Mouse (Mus musculus) hindbrain, embryonic 13.5 days (tissue): Measurements from ENCODE around the gene Sp8. TPM values are rescaled to one million over a fixed set of nuclear protein-coding genes. Genes with fewer than 3 reads are reported as not detected.

Experiments
- ATAC-seq: fragments of 200-750 bp; cut with Nextera tagmentation; 2 replicates; pipeline ENCODE4 v1.8.0; 2017; ENCODE audit warnings: moderate TSS enrichment; ENCODE audit not compliant: low FRiP score
- H3K27ac ChIP-seq: fragments of 300-500 bp; sonication (generic); 2 replicates; pipeline ENCODE4 v1.5.1; 2015; ENCODE audit warnings: inconsistent platforms, mild to moderate bottlenecking, moderate library complexity
- H3K27me3 ChIP-seq: fragments of 300-500 bp; sonication (generic); 2 replicates; pipeline ENCODE4 v1.6.1; 2015; ENCODE audit warnings: mild to moderate bottlenecking, inconsistent platforms
- H3K36me3 ChIP-seq: fragments of 300-500 bp; sonication (generic); 2 replicates; pipeline ENCODE4 v1.6.1; 2015; ENCODE audit warnings: mild to moderate bottlenecking, inconsistent platforms
- H3K4me1 ChIP-seq: fragments of 300-500 bp; sonication (generic); replicated peaks from 2 replicates; pipeline ENCODE4 v1.6.1; 2015; ENCODE audit warnings: inconsistent platforms
- H3K4me2 ChIP-seq: fragments of 300-500 bp; sonication (generic); 2 replicates; pipeline ENCODE4 v1.6.1; 2015; ENCODE audit warnings: inconsistent platforms, mild to moderate bottlenecking, moderate library complexity
- H3K4me3 ChIP-seq: fragments of 300-500 bp; sonication (generic); 2 replicates; pipeline ENCODE4 v1.5.1; 2015; ENCODE audit warnings: mild to moderate bottlenecking, inconsistent platforms
- H3K9ac ChIP-seq: fragments of 300-500 bp; sonication (generic); 2 replicates; pipeline ENCODE4 v1.6.1; 2015; ENCODE audit warnings: mild to moderate bottlenecking, inconsistent platforms
- H3K9me3 ChIP-seq: fragments of 300-500 bp; sonication (generic); 2 replicates; pipeline ENCODE4 v1.6.1; 2016; ENCODE audit warnings: inconsistent platforms
- WGBS: fragments of 180-500 bp; shearing (Covaris S2); methylation state at CpG from one replicate; pipeline ENCODE4 v1.1.7; 2015; 5-methylcytosine and 5-hydroxymethylcytosine counted together
- polyA plus RNA-seq: library from polyadenylated mRNA; unstranded; fragments of >200 nt; fragmentation: Nextera tagmentation; extraction: Ambion mirVana; gene quantifications from 2 replicates; pipeline ENCODE4 v1.2.1, GENCODE M21; 2015

The Sp8 gene
- polyA plus RNA-seq, 1 experiment from 2014 or later: 3.8 TPM

DNA sequence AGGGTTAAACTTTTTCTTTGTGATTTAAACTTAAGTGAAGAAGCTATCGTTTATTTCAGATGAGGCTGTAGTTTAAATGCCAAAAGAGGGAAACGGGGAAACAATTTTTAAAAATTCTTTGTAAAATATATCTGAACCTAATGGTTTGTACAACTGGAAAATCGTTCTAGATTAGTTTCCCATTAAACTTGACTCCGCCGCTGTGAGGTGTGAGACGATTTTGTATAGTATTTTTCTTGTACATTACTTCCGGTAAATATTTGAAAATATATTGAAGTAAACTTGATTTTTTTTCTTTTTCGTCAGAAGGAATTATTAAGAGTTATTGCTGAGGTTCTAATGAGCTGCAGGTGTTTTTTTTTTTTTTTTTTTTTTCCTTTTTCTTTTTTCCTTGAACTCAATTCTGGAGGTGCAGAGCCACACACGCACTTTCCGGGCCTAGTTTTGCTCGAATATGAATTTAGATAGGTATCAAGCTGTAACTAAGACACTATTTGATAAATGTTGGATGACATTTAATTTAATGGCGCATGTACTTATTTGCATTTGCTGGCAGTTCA lies 4.8 kb downstream of the Sp8 start:
- Histone ChIP-seq H3K4me1 (peaks cover 38% of the 10 kb centered on the region), H3K4me3 (peak overlapping the region; percentile 45), H3K27me3 (peaks cover 84% of the 10 kb centered on the region), H3K36me3 (no peaks in the 10 kb centered on the region), H3K9ac (no peak overlapping the region), H3K9me3 (no peaks in the 10 kb centered on the region), H3K4me2 (no peak overlapping the region), H3K27ac (no peak overlapping the region)
- WGBS: 15% methylated on average over 12 of the region's 12 CpGs
- no peak for ATAC-seq

DNA sequence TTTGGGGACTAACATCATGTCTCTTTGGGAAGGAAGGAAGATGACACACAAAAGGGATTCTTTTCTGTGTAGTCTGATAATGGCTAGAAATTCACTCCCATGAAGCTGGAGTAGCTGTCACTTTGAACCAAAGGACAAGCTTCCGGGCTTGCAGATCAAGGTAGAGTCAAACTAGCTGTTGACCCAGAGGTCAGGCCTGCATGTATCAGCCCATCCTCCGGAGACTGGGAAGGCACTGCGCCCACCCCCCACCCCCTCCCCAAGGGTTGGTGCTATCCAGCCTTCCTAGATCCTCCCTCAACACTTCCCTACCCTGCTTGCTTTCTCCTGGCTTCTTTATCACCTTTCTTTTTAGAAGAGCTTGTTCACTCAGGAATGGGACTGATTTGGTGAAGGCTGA lies 7.2 kb downstream of the Sp8 start:
- H3K4me3 ChIP-seq: peak overlapping the region; percentile 13

GRCm38 (mm10) chr12:118854401-118854800 lies 8.3 kb downstream of the Sp8 start:
- no peak for ATAC-seq
- H3K27ac ChIP-seq: peak overlapping the region; percentile 70; the same call in 1 of the 2 replicates

More for the DNA sequence above, 7.2 kb downstream of the Sp8 start:
- Histone ChIP-seq H3K27ac (no peak overlapping the region), H3K9ac (no peak overlapping the region), H3K4me1 (peaks cover 30% of the 10 kb centered on the region), H3K27me3 (peaks cover 79% of the 10 kb centered on the region), H3K36me3 (no peaks in the 10 kb centered on the region), H3K9me3 (no peaks in the 10 kb centered on the region), H3K4me2 (peak overlapping the region; percentile 65)
- ATAC-seq: no peak
- WGBS: 0% methylated on average over 3 of the region's 3 CpGs

DNA sequence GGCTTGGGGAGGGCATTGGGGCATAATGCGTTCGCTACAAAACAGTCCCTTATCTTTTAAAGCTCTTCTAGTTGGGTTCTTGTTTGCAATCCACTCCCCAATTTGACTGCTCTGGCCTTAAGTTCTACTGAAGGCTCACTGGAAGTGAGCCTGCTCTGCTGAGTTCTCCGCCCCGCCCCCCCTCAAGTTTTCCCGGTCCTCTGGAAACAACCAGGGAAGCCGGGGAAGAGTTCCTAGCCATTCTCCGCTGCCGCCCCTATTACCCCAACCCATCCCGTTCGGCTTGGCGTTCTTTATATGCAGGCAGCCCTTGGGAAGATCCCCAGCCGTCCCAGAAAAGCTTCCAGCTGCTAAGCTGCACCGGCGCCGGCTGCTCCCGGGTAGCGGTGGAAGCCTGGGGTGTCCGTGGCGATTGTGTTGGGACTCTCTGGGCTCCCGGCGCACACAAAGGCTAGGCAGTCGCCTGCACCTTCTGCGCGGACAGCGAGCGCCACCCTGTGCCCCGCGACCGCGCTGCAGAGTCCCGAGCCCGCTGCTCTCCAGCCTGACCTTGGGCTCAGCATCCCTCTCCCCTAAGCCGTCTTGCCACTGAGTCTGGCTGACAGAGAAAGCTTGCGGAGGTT lies 8.8 kb downstream of the Sp8 start:
- peaks cover 70% of the 10 kb centered on the region for H3K27me3 ChIP-seq

More at GRCm38 (mm10) chr12:118854401-118854800, 8.3 kb downstream of the Sp8 start:
- H3K4me2 ChIP-seq: peak overlapping the region; percentile 65
- peak overlapping the region; percentile 47 for H3K4me3 ChIP-seq
- no peaks in the 10 kb centered on the region for H3K36me3 ChIP-seq
- WGBS: 2% methylated on average over 10 of the region's 10 CpGs
- peaks cover 72% of the 10 kb centered on the region for H3K27me3 ChIP-seq
- H3K9me3 ChIP-seq: no peaks in the 10 kb centered on the region
- H3K9ac ChIP-seq: peak overlapping the region; percentile 72; the same call in 1 of the 2 replicates
- H3K4me1 ChIP-seq: peaks cover 20% of the 10 kb centered on the region

DNA sequence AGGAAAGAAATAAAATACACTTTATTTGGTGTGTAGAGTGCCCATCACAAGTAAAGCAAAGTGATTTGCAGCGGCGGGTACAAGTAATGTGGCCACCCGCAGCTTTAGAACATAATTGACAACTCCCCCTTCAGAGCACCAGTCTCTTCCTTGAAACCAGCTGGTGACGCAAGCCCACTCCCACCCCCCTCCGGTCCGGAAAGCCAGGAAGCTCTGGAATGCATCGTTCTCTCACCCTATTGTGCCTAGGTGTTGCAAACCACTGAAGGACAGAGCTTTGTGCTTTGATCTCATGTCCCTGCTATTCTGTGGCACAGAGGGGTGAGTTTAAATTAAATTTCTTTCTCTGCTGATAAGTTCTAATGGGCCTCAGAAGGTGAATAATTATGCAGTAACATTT lies 10.0 kb downstream of the Sp8 start:
- ATAC-seq: no peak
- Histone ChIP-seq H3K27ac (no peak overlapping the region), H3K4me1 (peaks cover 17% of the 10 kb centered on the region), H3K4me2 (no peak overlapping the region), H3K36me3 (no peaks in the 10 kb centered on the region), H3K4me3 (no peak overlapping the region), H3K9ac (no peak overlapping the region), H3K27me3 (peaks cover 66% of the 10 kb centered on the region), H3K9me3 (no peaks in the 10 kb centered on the region)
- WGBS: 4% methylated on average over 7 of the region's 7 CpGs

More for the DNA sequence above, 8.8 kb downstream of the Sp8 start:
- no peaks in the 10 kb centered on the region for H3K9me3 ChIP-seq
- peak overlapping the region; percentile 70 for H3K27ac ChIP-seq
- H3K9ac ChIP-seq: peak overlapping the region; percentile 72
- H3K4me2 ChIP-seq: peak overlapping the region; percentile 65
- no peaks in the 10 kb centered on the region for H3K36me3 ChIP-seq
- WGBS: under 1% methylated on average over 34 of the region's 34 CpGs
- peak; percentile 97 for ATAC-seq
- peaks cover 17% of the 10 kb centered on the region for H3K4me1 ChIP-seq
- peak overlapping the region; percentile 47 for H3K4me3 ChIP-seq

- H3K9me3 ChIP-seq: no peaks in the 10 kb centered on the region
- no peaks in the 10 kb centered on the region for H3K4me1 ChIP-seq
- no peak overlapping the region for H3K27ac ChIP-seq
- H3K4me2 ChIP-seq: no peak overlapping the region
- H3K9ac ChIP-seq: no peak overlapping the region
- ATAC-seq: no peak
- H3K36me3 ChIP-seq: no peaks in the 10 kb centered on the region
- WGBS: 75% methylated on average over 8 of the region's 8 CpGs
- no peak overlapping the region for H3K4me3 ChIP-seq
- no peaks in the 10 kb centered on the region for H3K27me3 ChIP-seq
These were observed 26.5 kb downstream of the Sp8 start for GRCm38 (mm10) chr12:118872673-118873072.

GRCm38 (mm10) chr12:118882790-118883189 lies 36.7 kb downstream of the Sp8 start:
- H3K9ac ChIP-seq: no peak overlapping the region
- H3K4me2 ChIP-seq: no peak overlapping the region
- no peaks in the 10 kb centered on the region for H3K36me3 ChIP-seq
- 0 out of 2 replicates have a peak, but pooled peaks cover 3% of the 10 kb centered on the region for H3K27me3 ChIP-seq
- ATAC-seq: no peak
- no peaks in the 10 kb centered on the region for H3K4me1 ChIP-seq
- H3K9me3 ChIP-seq: no peaks in the 10 kb centered on the region
- H3K27ac ChIP-seq: no peak overlapping the region
- H3K4me3 ChIP-seq: no peak overlapping the region

DNA sequence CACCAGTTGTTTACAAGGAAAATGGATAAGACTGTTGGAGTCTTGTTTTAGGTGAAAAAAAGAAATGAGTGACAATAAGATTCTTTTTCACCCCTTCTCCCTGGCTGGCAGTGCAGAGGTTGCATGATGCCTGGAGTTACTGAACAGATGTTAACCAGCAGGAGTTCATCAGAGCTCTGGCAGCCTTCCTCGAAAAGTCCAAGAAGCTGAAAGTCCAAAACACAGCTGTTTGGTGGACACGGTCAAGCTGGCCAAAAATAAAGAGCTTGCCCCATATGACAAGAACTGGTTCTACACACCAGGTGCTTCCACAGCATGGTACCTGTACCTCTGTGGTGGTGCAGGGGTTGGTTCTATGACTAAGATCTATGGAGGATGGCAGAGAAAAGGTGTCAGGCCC lies 41.8 kb downstream of the Sp8 start:
- Histone ChIP-seq H3K36me3 (no peaks in the 10 kb centered on the region), H3K4me3 (no peak overlapping the region), H3K9ac (no peak overlapping the region), H3K27ac (no peak overlapping the region), H3K4me2 (no peak overlapping the region), H3K4me1 (no peaks in the 10 kb centered on the region), H3K27me3 (no peaks in the 10 kb centered on the region), H3K9me3 (no peaks in the 10 kb centered on the region)
- no peak for ATAC-seq
- WGBS: 80% methylated on average over 2 of the region's 2 CpGs

Other genes with a start within 250 kb of the Sp8 start
- gene Abcb5, start 120.1 kb downstream of the Sp8 start, polyA plus RNA-seq: not detected in 2 replicates